Mouse (Mus musculus) bone marrow macrophage, adult 2 months (primary cell): Measurements from ENCODE around the gene Zfp61.

ENCODE experiments used
- CTCF ChIP-seq: IDR thresholded peaks from 2 replicates; pipeline ENCODE4 v1.5.1; 2012; ENCODE audit warnings: low read depth, mild to moderate bottlenecking, low read length, moderate library complexity
- POLR2A ChIP-seq: IDR thresholded peaks from 2 replicates; pipeline ENCODE4 v1.6.1; 2012; ENCODE audit warnings: mild to moderate bottlenecking, low read depth, low read length, borderline replicate concordance

GRCm38 (mm10) chr7:24290106-24290693, 10.8 kb downstream of the Zfp61 start:
- TF ChIP-seq CTCF (no peak), POLR2A (no peak)
